Mouse (Mus musculus) bone marrow, adult 2 months (tissue): ENCODE results near the gene Hoxc9. TPM values are rescaled to one million over a fixed set of nuclear protein-coding genes. Genes with fewer than 3 reads are reported as not detected.

Source experiments
- H3K27ac ChIP-seq: fragments of 200-500 bp; 2 replicates; pipeline ENCODE4 v1.5.1; 2012; ENCODE audit warnings: low read depth, mild to moderate bottlenecking, control low read depth, inconsistent platforms, low read length; ENCODE audit not compliant: control insufficient read depth, poor library complexity, insufficient read depth
- H3K4me1 ChIP-seq: fragments of 200-500 bp; 2 replicates; pipeline ENCODE4 v1.6.1; 2011; ENCODE audit warnings: low read length; ENCODE audit not compliant: control insufficient read depth, insufficient read depth
- H3K4me3 ChIP-seq: fragments of 200-500 bp; replicated peaks from 2 replicates; pipeline ENCODE3; 2011; ENCODE audit warnings: mild to moderate bottlenecking, low read depth, low read length, control low read depth; ENCODE audit not compliant: control insufficient read depth
- CTCF ChIP-seq: fragments of 200-500 bp; IDR thresholded peaks from 2 replicates; pipeline ENCODE4 v1.5.1; 2011; ENCODE audit warnings: low read length, control low read depth; ENCODE audit not compliant: control insufficient read depth, insufficient read depth
- POLR2A ChIP-seq: fragments of 200-500 bp; IDR thresholded peaks from 2 replicates; pipeline ENCODE4 v1.6.1; 2011; ENCODE audit warnings: low read depth, mild to moderate bottlenecking, control low read depth, low read length, borderline replicate concordance; ENCODE audit not compliant: control insufficient read depth
- WGBS: fragments of 180-500 bp; shearing (Covaris S2); methylation state at CpG from one replicate; pipeline ENCODE4 v1.1.7; 2018; 5-methylcytosine and 5-hydroxymethylcytosine counted together
- polyA plus RNA-seq: library from polyadenylated mRNA; stranded (reverse); fragments of >200 nt; gene quantifications from 2 replicates; pipeline ENCODE4 v1.2.4, GENCODE M21; 2011; ENCODE audit warnings: low replicate concordance; ENCODE audit not compliant: missing spikeins, insufficient read depth, insufficient read length

The Hoxc9 gene
- polyA plus RNA-seq, 1 experiment, result not detected

- no peak overlapping the region for H3K27ac ChIP-seq
- no peak overlapping the region for H3K4me3 ChIP-seq
- no peak for TF ChIP-seq POLR2A
- H3K4me1 ChIP-seq, result no peaks in the 10 kb centered on the region
- WGBS, result 9% methylated on average over 34 of the region's 34 CpGs
These were observed 8.5 kb upstream of the Hoxc9 start for GRCm38 (mm10) chr15:102967511-102968397.

GRCm38 (mm10) chr15:102969296-102969695 lies 6.9 kb upstream of the Hoxc9 start:
- Histone ChIP-seq H3K4me3 (no peak overlapping the region), H3K27ac (no peak overlapping the region), H3K4me1 (no peaks in the 10 kb centered on the region)
- no peak for TF ChIP-seq POLR2A
- TF ChIP-seq CTCF, result no peak
- 44% methylated on average over 1 of the region's 1 CpGs for WGBS

GRCm38 (mm10) chr15:102970740-102971139 lies 5.5 kb upstream of the Hoxc9 start:
- no peak for TF ChIP-seq POLR2A
- TF ChIP-seq CTCF, result no peak
- H3K4me1 ChIP-seq, result no peaks in the 10 kb centered on the region
- H3K27ac ChIP-seq, result no peak overlapping the region
- no peak overlapping the region for H3K4me3 ChIP-seq
- WGBS, result under 1% methylated on average over 12 of the region's 12 CpGs

DNA sequence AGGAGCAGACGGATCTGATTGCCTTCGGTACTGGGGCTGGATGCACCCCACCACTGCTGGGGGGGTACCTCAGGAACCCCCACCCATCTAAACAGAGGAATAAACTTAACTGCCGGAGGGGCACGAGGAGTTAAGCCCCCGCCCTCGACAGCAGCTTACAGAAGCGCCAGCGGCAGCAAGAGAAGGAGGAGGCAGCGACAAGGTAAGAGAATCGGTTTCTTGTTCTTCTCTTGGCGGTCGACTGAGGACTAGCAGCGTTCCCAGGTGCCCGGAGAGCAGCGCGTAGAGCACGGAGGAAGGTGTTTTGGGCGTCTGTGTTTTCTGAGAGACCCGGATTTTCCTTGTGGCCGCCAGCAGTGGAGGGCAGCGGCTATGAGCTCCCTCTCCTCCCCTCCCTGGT lies 4.0 kb upstream of the Hoxc9 start:
- no peak overlapping the region for H3K4me3 ChIP-seq
- WGBS, result 4% methylated on average over 21 of the region's 21 CpGs
- H3K27ac ChIP-seq, result no peak overlapping the region
- no peaks in the 10 kb centered on the region for H3K4me1 ChIP-seq
- TF ChIP-seq CTCF (no peak), POLR2A (no peak)

- 8% methylated on average over 6 of the region's 6 CpGs for WGBS
- Histone ChIP-seq H3K4me3 (no peak overlapping the region), H3K4me1 (no peaks in the 10 kb centered on the region), H3K27ac (no peak overlapping the region)
- no peak for TF ChIP-seq CTCF
- TF ChIP-seq POLR2A, result no peak
These were observed 3.5 kb upstream of the Hoxc9 start for GRCm38 (mm10) chr15:102972753-102973152.

- no peak for TF ChIP-seq POLR2A
- Histone ChIP-seq H3K4me1 (no peaks in the 10 kb centered on the region), H3K27ac (no peak overlapping the region), H3K4me3 (no peak overlapping the region)
- 17% methylated on average over 7 of the region's 7 CpGs for WGBS
These were observed 1.2 kb upstream of the Hoxc9 start for GRCm38 (mm10) chr15:102975034-102975433.

GRCm38 (mm10) chr15:102975688-102976111 lies 539 bp upstream of the Hoxc9 start:
- WGBS, result 4% methylated on average over 21 of the region's 21 CpGs
- TF ChIP-seq CTCF (no peak), POLR2A (no peak)
- H3K4me3 ChIP-seq, result no peak overlapping the region
- H3K27ac ChIP-seq, result no peak overlapping the region
- H3K4me1 ChIP-seq, result no peaks in the 10 kb centered on the region

- TF ChIP-seq CTCF (no peak), POLR2A (no peak)
- H3K4me1 ChIP-seq, result no peaks in the 10 kb centered on the region
- H3K4me3 ChIP-seq, result no peak overlapping the region
- WGBS, result under 1% methylated on average over 37 of the region's 37 CpGs
- H3K27ac ChIP-seq, result no peak overlapping the region
These were observed 588 bp downstream of the Hoxc9 start for GRCm38 (mm10) chr15:102976631-102977422.
